Mouse (Mus musculus) kidney, adult 9 months (tissue): Measurements from ENCODE around the gene Rgs5.
A peak's percentile ranks its signal among the peaks of the same experiment; 100 is the strongest.

Experiments
- DNase-seq: peaks from one replicate; pipeline ENCODE4 v3.0.0; 2022

The Rgs5 gene

GRCm38 (mm10) chr1:169730599-169731100 lies 75.3 kb downstream of the Rgs5 start:
- no peak for DNase-seq

- peak; percentile 0 for DNase-seq
Measured at GRCm38 (mm10) chr1:169736139-169736538, 80.8 kb downstream of the Rgs5 start.

- peak; percentile 5 for DNase-seq
Measured at GRCm38 (mm10) chr1:169737231-169737630, 81.9 kb downstream of the Rgs5 start.

- DNase-seq, result no peak
Measured at GRCm38 (mm10) chr1:169741147-169741546, 85.8 kb downstream of the Rgs5 start.
